Mouse (Mus musculus): ENCODE measurements around the gene Maml1.

DNA sequence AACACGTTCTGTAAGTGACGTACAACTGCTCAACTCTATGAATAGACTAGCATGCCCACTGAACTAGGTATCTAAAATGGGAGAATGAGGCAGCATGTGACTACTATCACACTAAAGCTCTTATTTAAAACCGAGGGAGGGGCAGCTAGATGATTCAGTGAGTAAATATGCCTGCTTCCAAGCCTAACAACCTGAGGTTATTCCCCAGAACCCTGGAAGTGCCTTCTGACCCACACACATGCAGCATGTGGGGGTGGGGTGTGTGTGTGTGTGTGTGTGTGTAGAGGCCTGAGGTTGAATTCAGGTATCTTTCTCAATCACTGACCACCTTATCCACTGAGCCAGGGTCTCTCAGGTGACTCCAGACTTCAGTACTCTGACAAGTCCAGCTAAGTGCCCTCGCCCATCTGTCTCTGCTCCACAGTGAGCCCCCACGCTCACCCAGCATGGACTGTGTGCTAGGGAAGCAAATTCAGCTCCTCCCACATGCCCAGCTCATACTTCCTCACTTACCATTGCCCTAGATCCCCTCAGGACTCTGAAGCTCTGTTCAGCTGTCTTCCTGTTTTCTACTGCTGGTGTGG lies 16.5 kb downstream of the Maml1 start:
- TF ChIP-seq CTCF (IDR thresholded peaks at IDR 0.05; ENCODE audit: borderline replicate concordance, insufficient read depth, low read depth, low read length) (no peak), POLR2A (IDR thresholded peaks at IDR 0.05; ENCODE audit: borderline replicate concordance, insufficient read depth, low read length) (no peak)

All from cerebellum, adult 2 months (tissue).